Comparison of ENCODE assay signal across 17 mouse cellular contexts in the genomic region with DNA sequence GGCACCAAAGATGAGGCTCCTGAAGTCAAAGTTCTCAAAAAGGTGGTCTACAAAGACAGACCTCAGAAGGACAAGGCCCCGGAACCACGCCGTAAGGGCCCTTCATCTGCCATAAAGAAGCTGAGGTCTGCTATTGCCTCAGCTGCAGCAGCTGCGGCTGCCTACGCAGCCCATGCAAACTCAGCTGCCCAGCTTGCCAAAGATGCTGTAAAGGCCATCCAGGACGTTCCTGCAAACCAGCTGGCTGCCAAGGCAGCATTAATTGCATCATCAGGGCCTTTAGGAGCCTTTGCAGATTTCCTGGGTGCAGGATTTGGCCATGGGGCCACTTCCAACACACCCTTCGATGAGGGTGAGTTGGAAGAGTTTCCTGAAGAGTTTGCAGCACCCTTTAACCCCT. TPM values are rescaled to one million over a fixed set of nuclear protein-coding genes. Genes with fewer than 3 reads are reported as not detected.
DNase-seq lines count a peak whose midpoint lies in the region; ATAC-seq and TF ChIP-seq lines count a peak whose summit lies in the region.
"Had no signal": no experiment of that assay in that cellular context is flagged by ENCODE, and none has a peak within 500 bp of the region (broad histone marks: within the 10 kb centered on the region; RNA-seq: fewer than 3 reads in every experiment).

No protein-coding gene starts in this region.

- no peak overlapping the region for H3K27ac ChIP-seq in heart, embryonic 11.5 days (ENCODE audit: low read depth, low read length)
- H3K27ac ChIP-seq in lung, embryonic 15.5 days: peak overlapping the region; percentile 74
- peak overlapping the region; percentile 68 for H3K27ac ChIP-seq in lung, postnatal 0 days (ENCODE audit: low read length)
- no peak overlapping the region for H3K27ac ChIP-seq in midbrain, embryonic 14.5 days (replicated peaks; ENCODE audit: low read depth, low read length)
- H3K27ac ChIP-seq: heart, adult 2 months; hindbrain, embryonic 10.5 days; neural tube, embryonic 12.5 days had no signal

- H3K9ac ChIP-seq in heart, embryonic 11.5 days (ENCODE audit: low read depth, low read length): no peak overlapping the region
- H3K9ac ChIP-seq in lung, embryonic 15.5 days: no peak overlapping the region
- no peak overlapping the region for H3K9ac ChIP-seq in lung, postnatal 0 days (replicated peaks; ENCODE audit: low read depth)
- H3K9ac ChIP-seq in midbrain, embryonic 14.5 days (replicated peaks; ENCODE audit: low read length): no peak overlapping the region
- H3K9ac ChIP-seq: neural tube, embryonic 12.5 days had no signal

- no peak for TF ChIP-seq POLR2A in lung, adult 2 months (IDR thresholded peaks at IDR 0.05; ENCODE audit: borderline replicate concordance, extremely low read depth, low read depth, low read length)

- ATAC-seq in heart, embryonic 11.5 days (replicated peaks; ENCODE audit: insufficient number of reproducible peaks, low FRiP score, low TSS enrichment): no peak
- ATAC-seq in lung, embryonic 15.5 days (ENCODE audit: borderline replicate concordance, extremely low read depth, low FRiP score, low TSS enrichment): no peak
- ATAC-seq in lung, postnatal 0 days: peak; percentile 17; the same call in 1 of the 2 replicates
- ATAC-seq in midbrain, embryonic 14.5 days (ENCODE audit: low FRiP score, low TSS enrichment): no peak
- ATAC-seq: midbrain, embryonic 16.5 days had no signal

- 79% methylated on average over 7 of the region's 7 CpGs for WGBS in heart, embryonic 11.5 days (ENCODE audit: insufficient replicate concordance)
- 60% methylated on average over 7 of the region's 7 CpGs for WGBS in lung, embryonic 15.5 days
- 59% methylated on average over 7 of the region's 7 CpGs for WGBS in lung, adult 2 months
- 58% methylated on average over 7 of the region's 7 CpGs for WGBS in lung, postnatal 0 days
- WGBS in midbrain, embryonic 14.5 days: 87% methylated on average over 7 of the region's 7 CpGs

- TF ChIP-seq EP300 in lung, postnatal 0 days (IDR thresholded peaks at IDR 0.05): no peak

- H3K36me3 ChIP-seq in heart, embryonic 11.5 days (ENCODE audit: control insufficient read depth, insufficient read depth, low read length): no peaks in the 10 kb centered on the region
- no peaks in the 10 kb centered on the region for H3K36me3 ChIP-seq in lung, embryonic 15.5 days
- no peaks in the 10 kb centered on the region for H3K36me3 ChIP-seq in lung, postnatal 0 days (ENCODE audit: insufficient read depth, low read length)
- no peaks in the 10 kb centered on the region for H3K36me3 ChIP-seq in midbrain, embryonic 14.5 days (ENCODE audit: control insufficient read depth, insufficient read depth, low read length)
- H3K36me3 ChIP-seq: hindbrain, embryonic 10.5 days; neural tube, embryonic 12.5 days had no signal

- no peak for TF ChIP-seq CTCF in lung, adult 2 months (IDR thresholded peaks at IDR 0.05; ENCODE audit: insufficient read depth, low read length)
- no peak for TF ChIP-seq CTCF in lung, postnatal 0 days (IDR thresholded peaks at IDR 0.05)

- H3K4me2 ChIP-seq in heart, embryonic 11.5 days: no peak overlapping the region
- H3K4me2 ChIP-seq in lung, embryonic 15.5 days: no peak overlapping the region
- H3K4me2 ChIP-seq in lung, postnatal 0 days (replicated peaks; ENCODE audit: low read depth, low read length): no peak overlapping the region
- no peak overlapping the region for H3K4me2 ChIP-seq in midbrain, embryonic 14.5 days (ENCODE audit: low read length)
- H3K4me2 ChIP-seq: neural tube, embryonic 12.5 days had no signal

- H3K4me3 ChIP-seq in heart, embryonic 11.5 days (ENCODE audit: low read depth, low read length): no peak overlapping the region
- no peak overlapping the region for H3K4me3 ChIP-seq in lung, embryonic 15.5 days
- H3K4me3 ChIP-seq in lung, adult 2 months (replicated peaks; ENCODE audit: extremely low read depth, low read depth, low read length): no peak overlapping the region
- no peak overlapping the region for H3K4me3 ChIP-seq in lung, postnatal 0 days (ENCODE audit: low read depth, low read length)
- H3K4me3 ChIP-seq in midbrain, embryonic 14.5 days (replicated peaks; ENCODE audit: low read depth, low read length): no peak overlapping the region
- H3K4me3 ChIP-seq: heart, adult 2 months; hindbrain, embryonic 10.5 days; neural tube, embryonic 12.5 days had no signal

- no peaks in the 10 kb centered on the region for H3K9me3 ChIP-seq in heart, embryonic 11.5 days (replicated peaks; ENCODE audit: control insufficient read depth, low read length)
- no peaks in the 10 kb centered on the region for H3K9me3 ChIP-seq in lung, embryonic 15.5 days
- H3K9me3 ChIP-seq in lung, postnatal 0 days (ENCODE audit: low read length): no peaks in the 10 kb centered on the region
- H3K9me3 ChIP-seq in midbrain, embryonic 14.5 days (ENCODE audit: control insufficient read depth, low read length): no peaks in the 10 kb centered on the region
- H3K9me3 ChIP-seq: hindbrain, embryonic 10.5 days; neural tube, embryonic 12.5 days had no signal

- no peaks in the 10 kb centered on the region for H3K27me3 ChIP-seq in heart, embryonic 11.5 days (ENCODE audit: control insufficient read depth, insufficient read depth, low read length)
- no peaks in the 10 kb centered on the region for H3K27me3 ChIP-seq in lung, embryonic 15.5 days
- no peaks in the 10 kb centered on the region for H3K27me3 ChIP-seq in lung, postnatal 0 days (replicated peaks; ENCODE audit: insufficient read depth, low read length)
- H3K27me3 ChIP-seq in midbrain, embryonic 14.5 days (ENCODE audit: control insufficient read depth, insufficient read depth, low read length): no peaks in the 10 kb centered on the region
- H3K27me3 ChIP-seq: neural tube, embryonic 12.5 days had no signal

- H3K4me1 ChIP-seq in heart, embryonic 11.5 days (ENCODE audit: control insufficient read depth, insufficient read depth, low read length): no peaks in the 10 kb centered on the region
- peaks cover 7% of the 10 kb centered on the region; the same call in 1 of the 2 replicates for H3K4me1 ChIP-seq in lung, embryonic 15.5 days
- no peaks in the 10 kb centered on the region for H3K4me1 ChIP-seq in lung, adult 2 months (ENCODE audit: control insufficient read depth, insufficient read depth, low read length)
- H3K4me1 ChIP-seq in lung, postnatal 0 days (ENCODE audit: insufficient read depth, low read depth, low read length): no peaks in the 10 kb centered on the region
- no peaks in the 10 kb centered on the region for H3K4me1 ChIP-seq in midbrain, embryonic 14.5 days (ENCODE audit: control insufficient read depth, insufficient read depth, low read length)
- H3K4me1 ChIP-seq: hindbrain, embryonic 10.5 days; neural tube, embryonic 12.5 days had no signal

- DNase-seq in heart, adult 11 months: peak; percentile 95
- no peak for DNase-seq in lung, adult 2 months
- peak; percentile 55 for DNase-seq in lung, postnatal 0 days (ENCODE audit: low spot score)
- no peak for DNase-seq in thymus, postnatal 14 days
- DNase-seq in midbrain, embryonic 14.5 days: no peak
- no peak for DNase-seq in embryo, embryonic 10.5 days (ENCODE audit: low spot score)
- DNase-seq: B cell, adult 2 months; cerebellum, adult 8-10 months; heart, adult 2 months; layer of hippocampus, adult 9-11 months; liver had no signal

RNA-seq across cellular contexts. Expression of a gene that starts 15.1 kb away (rescaled TPM):
- 0.25 and 0.79 TPM in 2 replicates for polyA plus RNA-seq in heart, embryonic 11.5 days (2014; fragmentation: Nextera tagmentation; extraction: Ambion mirVana)
- 0.57 and 0.69 TPM in 2 replicates for polyA plus RNA-seq in lung, embryonic 15.5 days (2015; fragmentation: Nextera tagmentation; extraction: Ambion mirVana)
- polyA plus RNA-seq in lung, adult 2 months (2012; rRNA removed): 4.9 and 5.2 TPM in 2 replicates
- 2.2 and 2.4 TPM in 2 replicates for polyA plus RNA-seq in lung, postnatal 0 days (2015; fragmentation: Nextera tagmentation; extraction: Ambion mirVana)
- polyA plus RNA-seq in midbrain, embryonic 14.5 days (2014; fragmentation: Nextera tagmentation; extraction: Ambion mirVana): 0.42 and 0.61 TPM in 2 replicates
- polyA plus RNA-seq: small intestine, adult 2 months had no signal

RNA-seq across cellular contexts. Expression of a gene that starts 29.8 kb away (rescaled TPM):
- polyA plus RNA-seq in heart, embryonic 11.5 days (2014; fragmentation: Nextera tagmentation; extraction: Ambion mirVana): 27.4 and 28.8 TPM in 2 replicates
- 35.7 TPM in 2 replicates for polyA plus RNA-seq in lung, embryonic 15.5 days (2015; fragmentation: Nextera tagmentation; extraction: Ambion mirVana)
- 62.1 and 69.5 TPM in 2 replicates for polyA plus RNA-seq in lung, adult 2 months (2012; rRNA removed)
- polyA plus RNA-seq in lung, postnatal 0 days (2015; fragmentation: Nextera tagmentation; extraction: Ambion mirVana): 33.7 and 39.5 TPM in 2 replicates
- polyA plus RNA-seq in midbrain, embryonic 14.5 days (2014; fragmentation: Nextera tagmentation; extraction: Ambion mirVana): 49.4 and 53.2 TPM in 2 replicates

RNA-seq across cellular contexts. Expression of a gene that starts 35.7 kb away (rescaled TPM):
- polyA plus RNA-seq in heart, embryonic 11.5 days (2014; fragmentation: Nextera tagmentation; extraction: Ambion mirVana): 96.8 and 112 TPM in 2 replicates
- polyA plus RNA-seq in lung, embryonic 15.5 days (2015; fragmentation: Nextera tagmentation; extraction: Ambion mirVana): 88.1 and 93.0 TPM in 2 replicates
- 124 and 140 TPM in 2 replicates for polyA plus RNA-seq in lung, adult 2 months (2012; rRNA removed)
- 75.6 and 76.7 TPM in 2 replicates for polyA plus RNA-seq in lung, postnatal 0 days (2015; fragmentation: Nextera tagmentation; extraction: Ambion mirVana)
- 117 and 123 TPM in 2 replicates for polyA plus RNA-seq in midbrain, embryonic 14.5 days (2014; fragmentation: Nextera tagmentation; extraction: Ambion mirVana)

Comparison
In these comparisons a context has a peak if more than half of its experiments do, and no peak if none do; other contexts are left out.
1. DNase-seq: peak in heart, adult 11 months (single experiment) and lung, postnatal 0 days (single experiment); none in lung, adult 2 months (single experiment), thymus, postnatal 14 days (single experiment), midbrain, embryonic 14.5 days (single experiment) and embryo, embryonic 10.5 days (single experiment).
2. H3K27ac ChIP-seq: peak in lung, embryonic 15.5 days (single experiment) and lung, postnatal 0 days (single experiment); none in heart, embryonic 11.5 days (single experiment) and midbrain, embryonic 14.5 days (single experiment).